Mouse (Mus musculus): Measurements from ENCODE around the gene Ntsr2.

The Ntsr2 gene

GRCm38 (mm10) chr12:16653332-16654093 lies at the start of gene Ntsr2:
Ntsr2 (plus strand) TSS chr12:16653382.
- DNase-seq (ENCODE audit: low spot score): peak; percentile 60

- no peak for DNase-seq (ENCODE audit: low spot score)
Observed at GRCm38 (mm10) chr12:16605624-16606023, 47.6 kb upstream of the Ntsr2 start.

GRCm38 (mm10) chr12:16610936-16611335 lies 42.2 kb upstream of the Ntsr2 start, which contains the start of gene Lpin1:
Lpin1 (minus strand) TSS chr12:16610966.
- no peak for DNase-seq (ENCODE audit: low spot score)

- DNase-seq (ENCODE audit: low spot score): no peak
Observed at GRCm38 (mm10) chr12:16614556-16614955, 38.6 kb upstream of the Ntsr2 start.

- no peak for DNase-seq (ENCODE audit: low spot score)
Observed at GRCm38 (mm10) chr12:16615738-16616137, 37.4 kb upstream of the Ntsr2 start.

GRCm38 (mm10) chr12:16618512-16619274 lies 34.5 kb upstream of the Ntsr2 start:
- DNase-seq (ENCODE audit: low spot score): peak; percentile 75

- DNase-seq (ENCODE audit: low spot score): no peak
Observed at GRCm38 (mm10) chr12:16619453-16619852, 33.7 kb upstream of the Ntsr2 start.

GRCm38 (mm10) chr12:16620230-16620629 lies 33.0 kb upstream of the Ntsr2 start:
- no peak for DNase-seq (ENCODE audit: low spot score)

GRCm38 (mm10) chr12:16630152-16630865 lies 22.9 kb upstream of the Ntsr2 start:
- no peak for DNase-seq (ENCODE audit: low spot score)

- no peak for DNase-seq (ENCODE audit: low spot score)
Observed at GRCm38 (mm10) chr12:16630866-16631185, 22.4 kb upstream of the Ntsr2 start.

GRCm38 (mm10) chr12:16631423-16631822 lies 21.8 kb upstream of the Ntsr2 start:
- DNase-seq (ENCODE audit: low spot score): no peak

- DNase-seq (ENCODE audit: low spot score): no peak
Observed at GRCm38 (mm10) chr12:16633235-16633634, 19.9 kb upstream of the Ntsr2 start.

GRCm38 (mm10) chr12:16634075-16634813 lies 18.9 kb upstream of the Ntsr2 start:
- peak; percentile 65 for DNase-seq (ENCODE audit: low spot score)

GRCm38 (mm10) chr12:16635816-16636215 lies 17.4 kb upstream of the Ntsr2 start:
- no peak for DNase-seq (ENCODE audit: low spot score)

GRCm38 (mm10) chr12:16639078-16639771 lies 14.0 kb upstream of the Ntsr2 start:
- DNase-seq (ENCODE audit: low spot score): no peak

- DNase-seq (ENCODE audit: low spot score): no peak
Observed at GRCm38 (mm10) chr12:16640075-16640474, 13.1 kb upstream of the Ntsr2 start.

- DNase-seq (ENCODE audit: low spot score): no peak
Observed at GRCm38 (mm10) chr12:16642000-16642399, 11.2 kb upstream of the Ntsr2 start.

GRCm38 (mm10) chr12:16643508-16644345 lies 9.5 kb upstream of the Ntsr2 start:
- DNase-seq (ENCODE audit: low spot score): peak; percentile 35

- DNase-seq (ENCODE audit: low spot score): no peak
Observed at GRCm38 (mm10) chr12:16644698-16645097, 8.5 kb upstream of the Ntsr2 start.

GRCm38 (mm10) chr12:16646780-16647409 lies 6.3 kb upstream of the Ntsr2 start:
- no peak for DNase-seq (ENCODE audit: low spot score)

All from layer of hippocampus, adult 11-12 months (tissue).